Mouse (Mus musculus): Measurements from ENCODE around the gene Megf8. TPM values are rescaled to one million over a fixed set of nuclear protein-coding genes. Genes with fewer than 3 reads are reported as not detected.

The Megf8 gene
- total and polyA plus RNA-seq, 2 experiments, result 1.5 to 5.1 TPM

DNA sequence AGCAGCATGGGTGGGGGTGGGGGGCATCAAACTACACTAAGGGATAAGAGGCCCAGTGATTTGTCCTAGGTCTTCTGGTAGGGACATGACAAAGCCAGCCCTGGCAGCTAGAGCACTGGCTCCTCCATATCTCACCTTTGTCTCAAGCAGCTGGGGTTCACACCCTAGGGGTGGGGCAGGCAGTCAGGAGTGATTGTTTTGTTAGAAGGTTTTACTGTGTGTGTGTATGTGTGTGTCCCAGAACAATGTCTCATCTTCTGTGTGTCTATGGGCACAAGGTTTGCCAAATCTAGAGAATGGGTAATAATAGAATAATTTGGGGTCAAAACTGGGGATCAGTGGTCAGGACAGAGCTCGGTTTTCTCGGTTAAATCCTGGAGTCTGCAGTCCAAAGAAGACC is 11.5 kb upstream of the Megf8 start:
- peaks cover 4% of the 10 kb centered on the region; the same call in 1 of the 2 replicates for H3K27me3 ChIP-seq (ENCODE audit: control insufficient read depth, insufficient read depth, low read length)
- no peak for TF ChIP-seq CTCF (IDR thresholded peaks at IDR 0.05; ENCODE audit: low read depth, low read length)
- TF ChIP-seq POLR2A (IDR thresholded peaks at IDR 0.05; ENCODE audit: extremely low read depth, insufficient read depth, low read length), result no peak
- no peak for DNase-seq (ENCODE audit: extremely low read depth, low read depth, low spot score)
- no peaks in the 10 kb centered on the region for H3K36me3 ChIP-seq (ENCODE audit: control insufficient read depth, insufficient read depth, low read length)
- no peak overlapping the region for H3K9ac ChIP-seq (ENCODE audit: low read depth, low read length)
- 0% methylated on average over 2 of the region's 2 CpGs for WGBS
- no peak overlapping the region for H3K27ac ChIP-seq (replicated peaks; ENCODE audit: insufficient read depth, low read depth, low read length)
- no peaks in the 10 kb centered on the region; the same call in 1 of the 2 replicates for H3K4me1 ChIP-seq (ENCODE audit: control insufficient read depth, insufficient read depth, low read length)
- no peaks in the 10 kb centered on the region for H3K79me2 ChIP-seq (ENCODE audit: control insufficient read depth, insufficient read depth, low read length)
- no peak overlapping the region for H3K4me3 ChIP-seq (ENCODE audit: insufficient read depth, low read depth, low read length)

DNA sequence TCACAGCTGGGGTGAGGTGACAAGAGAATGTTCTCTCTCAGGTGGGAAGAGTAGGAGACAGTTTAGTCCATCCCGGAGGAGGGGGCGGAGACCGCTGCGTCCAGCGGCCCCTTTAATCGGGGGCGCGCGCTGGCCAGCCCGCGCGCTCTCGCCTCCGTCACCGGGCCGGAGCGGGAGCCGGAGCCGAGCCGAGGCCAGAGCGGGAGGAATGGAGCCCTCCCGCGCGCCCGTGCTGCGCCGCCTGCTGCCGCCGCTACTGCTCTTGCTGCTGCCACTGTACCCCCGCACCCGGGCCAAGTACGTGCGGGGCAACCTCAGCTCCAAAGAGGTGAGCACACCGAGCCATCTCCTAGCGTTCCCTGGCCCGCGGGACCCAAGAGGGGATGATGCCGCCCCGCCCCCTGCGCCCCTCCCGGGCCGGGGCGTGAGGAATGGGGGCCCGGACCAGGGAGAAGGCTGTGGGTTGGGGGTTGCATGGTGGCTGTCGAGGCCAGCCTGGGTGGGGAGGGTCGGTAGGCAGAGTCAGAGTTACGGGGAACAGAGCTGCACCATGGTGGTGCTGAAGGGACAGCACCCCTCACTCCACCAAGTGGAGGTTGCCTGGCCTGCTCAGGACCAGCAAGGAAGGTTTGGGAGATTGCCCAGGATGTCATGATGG is 10.9 kb upstream of the Megf8 start, which contains the start of gene Tmem145:
TSS of gene Tmem145 (plus strand) at position 151 of the 658 bp plus-strand sequence.
- no peak within 1 kb of the TSS for H3K9ac ChIP-seq (ENCODE audit: low read depth, low read length)
- DNase-seq (ENCODE audit: extremely low read depth, low read depth, low spot score), result no peak

DNA sequence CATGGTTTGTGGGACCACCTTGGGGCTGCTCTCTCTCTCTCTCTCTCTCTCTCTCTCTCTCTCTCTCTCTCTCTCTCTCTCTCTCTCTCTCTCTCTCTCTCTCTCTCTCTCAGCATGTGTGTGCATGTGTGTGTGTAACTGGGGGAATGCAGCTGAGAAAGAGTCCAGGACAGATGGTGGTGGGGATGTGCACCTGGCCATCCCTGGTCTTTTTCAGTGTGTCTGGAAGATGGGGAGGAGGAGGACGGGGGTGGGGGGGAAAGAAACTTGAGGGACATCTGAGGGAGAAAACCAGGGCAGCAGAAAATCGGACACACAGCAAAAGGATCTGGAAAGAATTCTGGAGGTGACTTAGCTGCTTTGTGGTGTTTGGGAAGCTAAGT is 10.4 kb upstream of the Megf8 start:
- Histone ChIP-seq H3K4me1 (ENCODE audit: control insufficient read depth, insufficient read depth, low read length) (no peaks in the 10 kb centered on the region; the same call in 1 of the 2 replicates), H3K9ac (ENCODE audit: low read depth, low read length) (no peak overlapping the region), H3K27me3 (ENCODE audit: control insufficient read depth, insufficient read depth, low read length) (peaks cover 5% of the 10 kb centered on the region), H3K27ac (replicated peaks; ENCODE audit: insufficient read depth, low read depth, low read length) (no peak overlapping the region), H3K79me2 (ENCODE audit: control insufficient read depth, insufficient read depth, low read length) (no peaks in the 10 kb centered on the region), H3K4me3 (ENCODE audit: insufficient read depth, low read depth, low read length) (no peak overlapping the region), H3K36me3 (ENCODE audit: control insufficient read depth, insufficient read depth, low read length) (no peaks in the 10 kb centered on the region)
- TF ChIP-seq CTCF (IDR thresholded peaks at IDR 0.05; ENCODE audit: low read depth, low read length) (no peak), POLR2A (IDR thresholded peaks at IDR 0.05; ENCODE audit: extremely low read depth, insufficient read depth, low read length) (no peak)
- no peak for DNase-seq (ENCODE audit: extremely low read depth, low read depth, low spot score)
- 47% methylated on average over 2 of the region's 2 CpGs for WGBS

More for the DNA sequence above, 10.9 kb upstream of the Megf8 start, which contains the start of gene Tmem145:
- no peak for TF ChIP-seq POLR2A (IDR thresholded peaks at IDR 0.05; ENCODE audit: extremely low read depth, insufficient read depth, low read length)
- TF ChIP-seq CTCF (IDR thresholded peaks at IDR 0.05; ENCODE audit: low read depth, low read length), result 0 out of 2 replicates have a peak, but pooled peaks have one; percentile 2
- H3K27me3 ChIP-seq (ENCODE audit: control insufficient read depth, insufficient read depth, low read length), result peaks cover 4% of the 10 kb centered on the region
- no peaks in the 10 kb centered on the region; the same call in 1 of the 2 replicates for H3K4me1 ChIP-seq (ENCODE audit: control insufficient read depth, insufficient read depth, low read length)
- no peak within 1 kb of the TSS for H3K27ac ChIP-seq (replicated peaks; ENCODE audit: insufficient read depth, low read depth, low read length)
- H3K79me2 ChIP-seq (ENCODE audit: control insufficient read depth, insufficient read depth, low read length), result no peaks in the 10 kb centered on the region
- peak within 1 kb of the TSS; percentile 52; the same call in 1 of the 2 replicates for H3K4me3 ChIP-seq (ENCODE audit: insufficient read depth, low read depth, low read length)
- WGBS, result 2% methylated on average over 46 of the region's 47 CpGs
- no peaks in the 10 kb centered on the region for H3K36me3 ChIP-seq (ENCODE audit: control insufficient read depth, insufficient read depth, low read length)

DNA sequence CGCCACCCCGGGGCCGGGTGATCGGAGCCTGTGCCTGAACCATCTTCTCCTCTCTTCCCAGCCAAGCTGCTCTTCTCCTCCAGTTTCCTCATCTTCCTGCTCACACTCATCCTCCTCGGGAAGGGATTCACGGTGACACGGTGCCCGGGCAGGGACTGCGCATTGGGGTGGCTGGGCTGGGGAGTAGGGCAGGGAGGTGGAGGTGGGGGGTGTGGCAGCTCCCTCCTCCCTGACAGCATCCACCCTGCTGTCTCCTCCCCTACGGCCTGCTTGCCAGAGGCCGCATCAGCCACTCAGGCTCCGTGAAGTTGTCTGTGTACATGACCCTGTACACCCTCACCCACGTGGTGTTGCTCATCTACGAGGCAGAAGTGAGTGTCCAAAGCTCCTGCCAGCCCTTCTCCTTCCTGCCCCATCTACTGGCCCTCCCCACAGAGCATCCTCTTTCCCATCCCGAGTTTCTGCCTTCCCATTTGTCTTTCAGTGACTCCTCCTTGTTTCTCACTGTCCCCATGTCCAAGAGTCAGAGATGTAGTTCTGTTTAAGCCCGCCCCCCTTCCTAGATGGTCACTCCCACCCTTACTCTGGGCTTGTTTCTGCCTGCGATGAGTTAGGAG is 8.2 kb upstream of the Megf8 start:
- H3K27ac ChIP-seq (replicated peaks; ENCODE audit: insufficient read depth, low read depth, low read length), result no peak overlapping the region
- DNase-seq (ENCODE audit: extremely low read depth, low read depth, low spot score), result no peak
- no peak overlapping the region for H3K9ac ChIP-seq (ENCODE audit: low read depth, low read length)
- WGBS, result 47% methylated on average over 17 of the region's 17 CpGs
- no peak overlapping the region for H3K4me3 ChIP-seq (ENCODE audit: insufficient read depth, low read depth, low read length)
- H3K27me3 ChIP-seq (ENCODE audit: control insufficient read depth, insufficient read depth, low read length), result peaks cover 10% of the 10 kb centered on the region
- H3K4me1 ChIP-seq (ENCODE audit: control insufficient read depth, insufficient read depth, low read length), result no peaks in the 10 kb centered on the region; the same call in 1 of the 2 replicates
- TF ChIP-seq POLR2A (IDR thresholded peaks at IDR 0.05; ENCODE audit: extremely low read depth, insufficient read depth, low read length), result no peak
- TF ChIP-seq CTCF (IDR thresholded peaks at IDR 0.05; ENCODE audit: low read depth, low read length), result no peak
- H3K36me3 ChIP-seq (ENCODE audit: control insufficient read depth, insufficient read depth, low read length), result no peaks in the 10 kb centered on the region
- no peaks in the 10 kb centered on the region for H3K79me2 ChIP-seq (ENCODE audit: control insufficient read depth, insufficient read depth, low read length)

DNA sequence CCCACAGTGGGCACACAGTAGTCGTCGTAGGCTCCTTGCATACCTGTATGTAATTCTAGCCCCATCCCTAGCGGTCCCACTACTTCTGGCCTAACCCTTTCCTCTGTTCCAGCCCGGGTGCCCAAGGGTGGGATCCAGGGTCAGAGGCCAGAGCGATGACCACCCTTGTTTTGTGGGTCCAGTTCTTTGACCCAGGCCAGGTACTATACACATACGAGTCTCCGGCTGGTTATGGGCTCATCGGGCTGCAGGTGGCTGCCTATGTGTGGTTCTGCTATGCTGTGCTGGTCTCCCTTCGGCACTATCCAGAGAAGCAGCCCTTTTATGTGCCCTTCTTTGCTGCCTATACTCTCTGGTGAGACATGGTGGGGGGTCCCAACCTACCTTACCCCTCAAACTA is 7.5 kb upstream of the Megf8 start:
- WGBS, result 92% methylated on average over 9 of the region's 9 CpGs
- H3K79me2 ChIP-seq (ENCODE audit: control insufficient read depth, insufficient read depth, low read length), result no peaks in the 10 kb centered on the region
- H3K4me1 ChIP-seq (ENCODE audit: control insufficient read depth, insufficient read depth, low read length), result no peaks in the 10 kb centered on the region; the same call in 1 of the 2 replicates
- TF ChIP-seq CTCF (IDR thresholded peaks at IDR 0.05; ENCODE audit: low read depth, low read length) (no peak), POLR2A (IDR thresholded peaks at IDR 0.05; ENCODE audit: extremely low read depth, insufficient read depth, low read length) (no peak)
- no peaks in the 10 kb centered on the region for H3K36me3 ChIP-seq (ENCODE audit: control insufficient read depth, insufficient read depth, low read length)
- peaks cover 11% of the 10 kb centered on the region for H3K27me3 ChIP-seq (ENCODE audit: control insufficient read depth, insufficient read depth, low read length)
- H3K9ac ChIP-seq (ENCODE audit: low read depth, low read length), result no peak overlapping the region
- no peak overlapping the region for H3K4me3 ChIP-seq (ENCODE audit: insufficient read depth, low read depth, low read length)
- no peak for DNase-seq (ENCODE audit: extremely low read depth, low read depth, low spot score)
- no peak overlapping the region for H3K27ac ChIP-seq (replicated peaks; ENCODE audit: insufficient read depth, low read depth, low read length)

DNA sequence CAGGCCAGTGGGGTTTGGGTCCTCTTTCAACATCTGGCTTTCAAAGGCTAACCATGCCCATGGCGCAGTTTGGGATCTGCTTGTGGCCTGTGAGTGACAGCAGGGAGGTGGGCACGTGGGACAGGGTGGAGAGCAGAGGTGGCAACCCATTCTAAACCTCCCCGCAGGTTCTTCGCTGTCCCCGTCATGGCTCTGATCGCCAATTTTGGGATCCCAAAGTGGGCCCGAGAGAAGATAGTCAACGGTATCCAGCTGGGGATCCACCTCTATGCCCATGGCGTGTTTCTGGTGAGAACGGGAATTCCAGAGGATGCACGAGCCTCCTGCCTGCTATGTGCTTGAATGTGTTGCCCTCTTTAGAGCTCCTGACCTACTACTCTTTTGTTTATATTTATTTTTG is 5.8 kb upstream of the Megf8 start:
- Histone ChIP-seq H3K79me2 (ENCODE audit: control insufficient read depth, insufficient read depth, low read length) (no peaks in the 10 kb centered on the region), H3K36me3 (ENCODE audit: control insufficient read depth, insufficient read depth, low read length) (no peaks in the 10 kb centered on the region), H3K27ac (replicated peaks; ENCODE audit: insufficient read depth, low read depth, low read length) (no peak overlapping the region), H3K4me3 (ENCODE audit: insufficient read depth, low read depth, low read length) (no peak overlapping the region), H3K27me3 (ENCODE audit: control insufficient read depth, insufficient read depth, low read length) (peaks cover 22% of the 10 kb centered on the region), H3K4me1 (ENCODE audit: control insufficient read depth, insufficient read depth, low read length) (no peaks in the 10 kb centered on the region), H3K9ac (ENCODE audit: low read depth, low read length) (no peak overlapping the region)
- TF ChIP-seq CTCF (IDR thresholded peaks at IDR 0.05; ENCODE audit: low read depth, low read length) (no peak), POLR2A (IDR thresholded peaks at IDR 0.05; ENCODE audit: extremely low read depth, insufficient read depth, low read length) (no peak)
- DNase-seq (ENCODE audit: extremely low read depth, low read depth, low spot score), result no peak
- 67% methylated on average over 11 of the region's 11 CpGs for WGBS
